Mouse (Mus musculus) adrenal gland, postnatal 4 days (tissue): ENCODE results near the gene Adam11. TPM values are rescaled to one million over a fixed set of nuclear protein-coding genes. Genes with fewer than 3 reads are reported as not detected.
"Not testable (repeated sequence)": the region's sequence is repeated elsewhere in the genome, so short reads cannot be mapped to it uniquely, and the experiment has no call there.

Source experiments
- DNase-seq, 2 experiments: peaks; one replicate each; pipeline ENCODE4 v3.0.0; 2021 to 2022; ENCODE audit warnings: low spot score in 2 of 2, mixed read lengths in 2 of 2
- long read RNA-seq, 2 experiments: library from polyadenylated mRNA; stranded (forward); transcript quantifications; one replicate each; pipeline ENCODE4 v2.0.0; 2021
- total RNA-seq, 2 experiments: library from RNA; stranded (reverse); gene quantifications; 2 replicates each; pipeline ENCODE4 v1.2.3; 2021

Adam11 gene
- 10 to 100 TPM; 17.4 to 17.6 TPM for total RNA-seq
- long read RNA-seq, experiment 1, partial matches to known transcripts = 0 of 7 reads
- long read RNA-seq, experiment 1, other reads (novel, unspliced or antisense) = 7 of 7 reads
- long read RNA-seq, experiment 2, full-length matches to known transcripts = 1 of 19 reads
- long read RNA-seq, experiment 2, partial matches to known transcripts = 1 of 19 reads
- long read RNA-seq, experiment 2, other reads (novel, unspliced or antisense) = 17 of 19 reads

DNA sequence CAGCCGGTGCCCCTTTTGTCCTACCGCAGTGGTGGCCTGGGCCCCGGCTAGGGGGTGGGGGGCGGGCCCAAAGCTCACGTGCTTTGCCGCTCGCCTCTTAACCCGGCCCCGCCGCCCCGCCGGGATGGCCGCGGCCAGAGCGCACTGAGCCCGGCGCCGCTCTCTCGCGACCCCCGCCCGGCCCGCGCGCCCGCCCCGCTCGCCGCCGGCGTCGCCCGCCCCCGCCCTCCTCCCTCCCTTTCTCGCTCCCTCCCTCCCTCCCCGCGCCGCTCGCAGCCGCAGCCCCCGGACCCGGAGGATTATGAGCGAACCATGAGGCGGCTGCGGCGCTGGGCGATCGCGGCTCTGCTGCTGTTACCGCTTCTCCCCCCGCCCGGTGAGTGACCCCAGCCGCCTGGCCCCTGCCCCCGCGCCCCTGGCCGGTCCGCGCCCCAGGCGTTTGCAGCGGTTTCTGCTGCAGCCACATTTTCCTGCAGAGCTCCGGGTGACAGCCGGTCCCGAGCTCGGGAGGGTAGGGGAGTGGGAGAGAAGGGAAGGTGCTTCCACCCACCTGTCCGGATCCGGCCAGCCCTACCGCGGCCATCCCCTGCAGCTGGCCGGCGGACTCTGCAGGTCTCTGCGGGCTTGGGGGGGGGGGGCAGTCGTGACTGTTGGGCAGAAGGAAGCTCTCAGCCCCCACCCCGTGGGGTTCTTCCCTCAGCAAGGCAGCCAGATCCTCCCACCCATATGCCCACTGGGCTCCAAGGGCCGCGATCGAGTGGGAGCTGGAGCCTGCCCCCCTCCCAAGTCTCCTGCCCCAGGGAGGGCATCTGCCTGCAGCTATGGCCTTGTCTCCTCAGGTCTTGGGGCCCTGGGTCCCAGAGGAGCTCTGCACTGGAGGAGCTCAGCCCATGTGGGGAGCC lies at the start of gene Adam11:
Adam11 (plus strand) TSS at position 131 of the 902 bp plus-strand sequence.
- no peak for DNase-seq

DNA sequence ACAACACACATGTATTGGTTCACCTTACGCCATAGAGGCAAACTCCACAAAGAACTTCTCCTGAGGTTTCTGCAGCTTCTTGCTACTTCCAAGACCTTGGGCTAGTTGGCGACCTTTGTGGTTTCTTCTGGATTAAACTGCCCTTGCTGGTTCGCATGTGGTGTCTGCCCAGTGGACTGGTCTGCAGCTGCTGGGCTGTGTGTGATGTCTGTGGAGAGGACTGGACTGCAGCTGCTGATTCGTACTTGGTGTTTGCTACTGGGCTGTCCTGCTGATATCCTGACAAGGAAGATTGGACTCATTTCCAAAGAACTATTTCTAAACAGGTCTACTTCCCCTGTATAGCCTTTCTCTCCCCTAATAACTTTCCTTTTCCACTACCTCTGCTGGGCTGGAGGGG lies 48.8 kb upstream of the Adam11 start:
- DNase-seq = no peak

DNA sequence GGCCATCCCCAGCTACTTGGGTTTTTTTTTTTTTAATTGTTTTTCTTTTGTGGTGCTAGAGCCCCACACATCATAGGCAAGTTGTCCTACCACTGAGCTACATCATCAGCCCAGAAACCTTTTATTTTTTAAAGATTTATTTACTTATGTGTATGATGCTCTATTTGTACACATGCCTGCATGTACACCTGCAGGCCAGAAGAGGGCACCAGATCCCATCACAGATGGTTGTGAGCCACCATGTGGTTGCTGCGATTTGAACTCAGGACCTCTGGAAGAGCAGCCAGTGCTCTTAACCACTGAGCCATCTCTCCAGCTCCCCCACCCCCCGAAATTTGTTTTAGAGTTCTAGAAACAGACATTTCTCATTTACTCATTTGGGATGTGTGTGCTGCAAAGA lies 46.7 kb upstream of the Adam11 start:
- DNase-seq = not testable (repeated sequence)

DNA sequence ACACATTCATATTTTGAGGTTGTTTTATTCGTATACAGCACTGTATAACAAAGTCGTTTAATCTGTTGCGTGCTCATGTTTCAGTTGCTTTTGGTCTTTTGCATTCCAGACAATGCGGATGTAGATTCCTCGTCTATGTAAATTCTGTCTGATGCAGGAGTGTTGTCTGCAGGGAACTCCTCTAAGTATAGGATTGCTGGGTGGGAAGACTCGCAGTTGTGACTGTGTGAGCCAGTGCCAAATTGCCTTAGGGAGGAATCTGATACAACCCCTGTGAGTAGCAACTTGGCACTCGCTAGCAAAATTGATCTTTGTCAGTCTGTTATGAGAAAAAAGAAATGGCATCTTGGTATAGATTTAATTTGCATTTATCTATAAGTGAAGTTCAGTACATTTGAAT lies 45.1 kb upstream of the Adam11 start:
- no peak for DNase-seq

DNA sequence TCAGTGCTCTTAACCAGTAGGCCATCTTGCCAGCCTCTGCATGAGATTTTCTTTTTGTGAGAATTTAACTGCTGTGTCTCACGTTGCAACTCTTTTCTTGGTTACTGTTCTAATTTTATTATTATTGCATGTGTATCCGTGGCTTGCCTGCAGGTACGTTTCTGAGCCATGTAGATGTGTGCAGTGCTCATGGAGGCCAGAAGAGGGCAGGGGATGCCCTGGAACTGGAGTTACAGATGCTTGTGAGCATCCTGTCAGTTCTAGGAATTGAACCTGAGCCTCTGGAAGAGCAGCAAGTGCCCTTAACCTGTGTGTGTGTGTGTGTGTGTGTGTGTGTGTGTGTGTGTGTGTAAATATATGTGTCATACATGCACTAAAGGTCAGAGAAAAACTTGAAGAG lies 35.7 kb upstream of the Adam11 start:
- no peak for DNase-seq

DNA sequence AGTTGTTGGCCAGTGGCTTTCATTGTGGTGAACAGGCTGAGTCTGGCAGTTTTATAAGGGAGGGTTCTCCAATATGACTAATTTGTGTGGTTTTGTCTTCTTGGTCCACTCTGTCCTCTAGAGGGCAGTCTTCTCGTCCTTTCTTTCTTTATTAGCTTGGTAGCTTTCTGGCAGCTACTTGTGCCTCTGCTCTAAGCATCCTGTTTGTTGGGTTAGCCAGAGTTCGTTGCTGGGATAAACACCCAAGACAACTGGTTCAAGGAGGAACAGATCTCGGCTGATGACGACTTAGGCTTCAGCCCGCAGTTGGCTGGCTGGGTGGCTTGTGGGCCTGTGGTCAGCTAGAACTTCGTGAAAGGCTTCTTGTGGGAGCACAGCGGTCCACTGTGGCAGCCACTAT lies 32.6 kb upstream of the Adam11 start:
- no peak for DNase-seq

DNA sequence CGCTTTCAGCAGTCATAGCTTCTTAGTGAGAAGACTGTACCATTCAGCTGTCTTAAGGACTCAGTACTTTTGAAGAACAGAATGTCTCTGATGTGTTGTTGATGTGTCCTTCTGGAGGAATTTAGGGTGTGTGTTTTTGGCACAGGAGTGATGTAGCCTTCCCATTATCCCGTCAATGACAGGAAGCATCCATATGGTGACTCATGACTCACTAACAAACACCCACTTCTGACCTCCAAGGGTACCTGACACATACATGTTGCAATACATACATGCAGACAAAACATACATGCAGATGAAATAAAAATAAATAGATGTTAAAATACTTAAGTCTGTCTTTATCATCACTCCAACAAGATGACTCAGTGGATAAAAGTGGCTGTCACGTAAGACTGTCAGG lies 31.4 kb upstream of the Adam11 start:
- no peak for DNase-seq

DNA sequence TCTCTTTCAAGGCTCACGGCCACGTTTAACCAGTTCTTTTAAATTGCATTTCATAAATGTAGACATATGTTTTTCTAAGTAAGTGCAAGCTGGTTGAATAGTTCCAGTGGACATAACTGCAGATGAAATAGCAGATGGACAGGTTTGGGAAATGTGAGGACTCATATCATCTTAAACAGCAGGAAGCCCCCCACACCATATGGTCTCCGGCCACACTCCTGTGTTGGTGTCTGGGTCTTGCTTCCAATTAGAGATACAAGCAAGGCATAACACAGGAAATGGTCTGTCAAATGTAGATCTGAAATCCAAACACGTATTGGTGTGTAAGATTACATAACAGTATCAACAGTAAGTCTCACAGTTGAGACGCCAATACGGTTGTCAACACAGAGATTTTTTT lies 29.9 kb upstream of the Adam11 start:
- no peak for DNase-seq

DNA sequence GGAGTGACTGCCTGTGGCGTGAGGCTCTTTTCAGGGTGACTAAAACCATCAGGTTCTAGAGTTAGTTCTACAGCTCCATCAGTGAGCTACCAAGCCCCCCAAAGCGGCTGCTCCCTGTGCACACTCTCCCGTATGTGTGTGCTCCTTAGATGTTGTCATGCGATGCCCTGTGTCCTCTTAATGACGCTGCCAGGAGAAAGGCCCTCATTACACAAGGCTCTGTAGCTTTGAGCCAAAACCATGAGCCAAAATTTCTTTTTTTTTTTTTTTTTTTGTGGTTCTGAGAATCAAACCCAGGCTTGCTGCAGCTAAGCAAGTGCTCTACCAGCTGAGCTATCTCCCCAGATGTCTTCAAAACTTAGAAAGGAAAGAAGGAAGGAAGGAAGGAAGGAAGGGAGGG lies 28.1 kb upstream of the Adam11 start:
- no peak for DNase-seq

DNA sequence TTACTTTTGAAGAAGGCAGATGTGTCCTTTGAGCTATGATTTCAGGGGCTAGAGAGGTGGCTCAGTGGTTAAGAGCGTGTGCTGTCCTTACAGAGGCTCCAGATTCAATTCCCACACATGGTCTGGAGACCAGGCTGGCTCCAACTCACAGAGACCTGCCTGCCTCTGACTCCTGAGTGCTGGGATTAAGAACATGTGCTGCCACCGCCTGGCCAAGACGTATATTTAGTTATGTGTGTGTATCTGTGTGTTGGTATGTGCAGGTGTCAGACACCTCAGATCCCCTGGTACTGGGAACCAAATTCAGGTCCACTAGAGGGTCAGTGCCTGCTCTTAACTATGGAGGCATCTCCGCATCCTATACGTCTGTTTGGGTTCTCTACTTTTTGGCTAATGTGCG lies 26.3 kb upstream of the Adam11 start:
- no peak for DNase-seq

DNA sequence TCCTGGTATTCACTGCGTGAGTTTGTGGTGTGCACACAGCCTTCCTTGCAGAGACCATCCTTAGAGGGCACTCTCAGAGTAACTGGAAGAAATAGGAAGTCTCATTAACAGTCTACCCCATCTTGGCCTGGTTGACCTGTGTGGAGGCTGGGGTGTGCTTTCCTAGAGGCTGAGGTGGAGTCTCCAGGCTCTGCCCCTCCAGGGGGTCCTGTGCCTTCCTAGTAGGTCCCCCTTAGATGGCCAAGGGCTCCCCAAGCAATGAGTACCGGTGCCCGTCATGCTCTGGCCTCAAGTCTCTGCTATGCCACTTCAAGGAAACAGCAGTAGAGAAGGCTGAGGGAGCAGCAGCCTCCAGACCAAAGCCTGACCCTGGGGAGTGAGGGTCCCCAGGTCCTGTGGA lies 23.2 kb upstream of the Adam11 start:
- DNase-seq = no peak

DNA sequence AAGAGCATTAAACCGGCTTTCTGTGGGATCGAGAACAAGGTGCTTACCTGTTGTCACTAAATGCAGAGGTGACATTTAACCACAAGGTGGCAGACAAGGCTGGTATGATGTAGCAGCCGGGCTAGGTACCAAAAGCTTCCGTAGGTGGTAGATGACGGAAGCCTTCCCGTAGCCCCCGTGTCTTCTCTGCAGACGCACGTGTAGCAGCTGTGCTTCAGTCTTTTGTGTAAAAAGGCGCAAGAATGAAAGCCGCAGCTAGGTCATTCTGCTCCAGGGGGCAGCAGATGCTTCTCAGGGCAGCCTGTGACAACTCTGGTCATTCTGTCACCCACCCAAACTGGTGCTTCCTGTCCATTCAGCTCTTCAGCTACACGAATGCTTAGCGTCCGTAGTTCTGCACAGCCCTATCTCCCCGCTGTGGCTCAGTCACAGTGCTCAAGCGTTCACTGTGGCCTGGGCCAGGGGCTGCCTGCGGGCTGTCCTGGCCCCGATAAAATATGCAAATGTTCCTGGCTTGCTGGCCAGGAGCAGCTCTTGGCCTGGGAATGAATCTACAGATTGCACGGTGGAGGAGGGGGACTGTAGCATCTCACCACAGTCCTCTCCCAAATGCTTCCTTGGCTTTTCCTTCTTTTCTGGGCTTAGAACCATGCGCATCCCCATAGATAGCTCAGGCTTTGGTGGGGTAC lies 21.8 kb upstream of the Adam11 start:
- no peak for DNase-seq

DNA sequence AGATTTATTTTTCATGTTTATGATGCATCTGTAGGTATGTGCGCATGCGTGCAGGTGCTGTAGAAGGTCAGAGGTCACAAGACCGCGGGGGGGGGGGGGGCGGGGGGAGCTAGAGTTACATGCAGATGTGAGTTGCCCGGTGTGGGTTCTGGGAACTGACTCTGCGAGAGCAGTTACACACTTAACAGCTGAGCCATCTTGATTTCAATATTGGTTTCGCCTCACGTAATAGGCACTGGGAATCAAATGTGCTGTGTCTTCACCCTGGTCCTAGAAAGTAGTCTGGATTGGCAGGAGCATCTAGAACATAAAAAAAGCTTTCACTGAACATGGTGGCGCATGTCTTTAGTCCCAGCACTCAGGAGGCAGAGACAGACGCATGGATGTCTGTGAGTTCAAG lies 20.6 kb upstream of the Adam11 start:
- DNase-seq = no peak

DNA sequence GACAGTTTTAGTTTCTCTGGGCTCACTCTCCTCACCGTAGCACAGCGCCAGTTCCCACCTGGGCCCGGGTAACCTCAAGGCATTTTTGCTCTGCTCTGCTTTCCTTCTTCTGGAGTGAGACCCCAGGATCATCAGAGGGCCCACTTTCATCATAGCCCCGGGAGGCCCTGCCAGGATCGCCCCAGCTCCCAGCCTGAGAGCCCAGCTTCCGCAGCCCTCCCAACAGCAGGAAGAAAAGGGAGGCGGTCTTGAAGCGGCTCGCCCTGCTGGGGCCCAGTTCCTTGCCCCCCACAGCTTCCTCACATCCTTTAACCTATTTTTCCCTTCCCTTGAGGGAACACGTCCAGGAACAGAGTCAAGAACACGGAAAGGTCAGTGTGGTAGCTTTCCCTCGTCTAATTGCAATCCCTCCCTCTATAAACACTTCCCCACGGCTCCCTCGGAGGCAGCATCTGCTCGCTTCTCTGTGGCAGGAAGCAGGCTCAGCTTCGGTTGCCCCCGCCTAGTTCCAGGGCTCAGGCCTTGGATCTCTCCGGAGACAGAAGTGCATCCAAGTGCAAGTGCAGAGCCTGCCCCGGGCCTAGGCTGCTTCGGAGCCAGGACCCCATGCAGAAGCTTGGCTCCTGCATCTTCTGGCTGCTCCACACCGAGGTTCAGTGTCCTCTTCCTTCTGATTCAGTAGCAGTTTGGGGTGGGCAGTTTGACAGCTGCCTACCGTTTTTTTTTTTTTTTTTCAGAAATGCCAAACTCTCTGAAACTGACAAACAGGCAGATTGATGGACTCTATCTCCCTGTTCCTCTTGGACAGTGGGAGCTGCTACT lies 19.9 kb upstream of the Adam11 start:
- no peak for DNase-seq

DNA sequence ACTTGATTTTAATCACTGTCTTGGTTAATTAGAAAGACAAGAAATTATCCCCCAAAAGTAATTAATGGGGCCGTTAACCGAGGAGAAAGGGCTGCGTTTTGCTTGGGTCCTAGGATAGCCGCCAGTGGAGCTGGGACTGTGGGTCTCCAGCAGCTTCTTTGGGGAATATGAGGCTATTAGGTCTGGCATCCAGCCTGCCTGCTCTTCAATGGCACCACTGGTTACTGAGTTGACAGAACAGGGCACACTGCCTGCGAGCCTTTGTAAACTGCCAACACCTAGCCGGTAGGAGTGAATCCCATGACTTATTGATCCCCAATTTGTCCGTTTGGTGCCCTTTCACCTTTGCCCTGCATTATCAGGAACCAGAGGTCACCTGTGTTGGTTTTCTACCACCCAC lies 19.2 kb upstream of the Adam11 start:
- DNase-seq = no peak

DNA sequence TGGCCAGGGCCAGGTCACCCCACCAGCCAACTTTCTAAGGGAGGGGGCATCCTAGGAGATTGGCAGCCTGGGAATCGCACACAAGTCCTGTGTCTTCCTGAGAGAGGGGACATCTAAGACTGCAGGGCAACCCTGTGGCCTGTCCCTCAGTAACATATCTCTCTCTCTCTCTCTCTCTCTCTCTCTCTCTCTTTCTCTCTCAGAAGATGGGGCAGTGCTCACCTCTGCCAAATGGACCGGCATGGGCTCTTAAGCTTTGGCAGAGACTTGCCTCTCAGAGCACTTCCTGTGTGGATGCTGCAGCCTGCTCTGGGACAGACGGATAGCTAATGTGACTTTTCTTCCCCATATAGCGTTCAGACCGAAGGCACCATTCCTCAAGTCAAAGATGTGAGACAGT lies 18.4 kb upstream of the Adam11 start:
- DNase-seq = no peak

DNA sequence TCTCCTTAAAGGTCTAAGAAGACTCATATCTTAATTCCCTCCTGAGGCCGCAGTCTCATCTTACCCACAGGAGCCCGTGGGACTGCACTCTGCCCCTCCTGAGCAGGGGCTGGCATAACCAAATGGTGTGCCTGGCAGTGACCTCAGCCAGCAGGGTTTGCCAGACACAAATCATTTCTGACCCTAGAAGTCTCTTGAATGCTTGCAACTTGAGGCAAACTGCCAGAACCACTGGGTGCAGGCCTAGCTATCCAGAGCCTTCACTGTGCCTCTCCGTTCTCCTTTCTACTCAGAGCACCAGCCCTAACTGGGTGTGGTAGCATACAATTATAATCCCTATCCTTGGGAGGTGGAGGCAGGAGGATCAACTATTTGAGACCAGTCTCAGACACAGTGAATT lies 16.5 kb upstream of the Adam11 start:
- no peak for DNase-seq

DNA sequence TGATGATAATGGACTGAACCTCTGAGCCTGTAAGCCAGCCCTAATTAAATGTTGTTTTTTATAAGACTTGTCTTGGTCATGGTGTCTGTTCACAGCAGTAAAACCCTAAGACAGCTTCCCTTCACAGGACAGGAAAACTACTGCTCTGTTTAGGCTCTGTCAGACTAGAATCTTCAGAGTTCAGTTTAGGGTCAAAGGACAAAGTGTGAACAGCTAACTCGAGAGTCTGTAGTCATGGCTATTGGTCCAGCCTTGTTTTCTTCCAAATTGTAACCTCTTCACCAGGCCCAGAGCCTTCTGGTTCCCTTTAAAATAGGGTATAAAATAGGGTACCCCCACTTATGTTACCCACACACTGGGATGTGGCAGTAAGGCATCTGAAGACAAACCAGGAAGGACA lies 13.4 kb upstream of the Adam11 start:
- no peak for DNase-seq

DNA sequence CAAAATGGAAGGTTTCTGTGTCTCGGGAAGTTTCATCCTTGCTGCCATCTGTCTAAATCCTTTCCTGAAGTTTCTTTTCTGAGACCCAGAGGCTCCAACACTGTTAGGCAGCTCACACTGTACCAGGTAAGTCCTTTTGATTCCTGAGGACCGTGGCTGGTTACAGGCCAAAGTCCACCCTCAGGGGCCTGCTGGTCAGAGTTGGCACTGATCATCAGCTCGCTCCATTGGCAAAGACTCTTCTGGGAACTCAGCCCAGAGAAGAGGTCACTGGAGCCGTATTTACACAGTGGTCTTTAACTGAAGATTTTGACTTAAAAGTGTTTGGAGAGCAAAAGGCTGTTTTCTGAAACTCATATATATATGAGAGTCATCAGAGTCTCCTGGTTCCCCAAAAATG lies 12.9 kb upstream of the Adam11 start:
- no peak for DNase-seq

DNA sequence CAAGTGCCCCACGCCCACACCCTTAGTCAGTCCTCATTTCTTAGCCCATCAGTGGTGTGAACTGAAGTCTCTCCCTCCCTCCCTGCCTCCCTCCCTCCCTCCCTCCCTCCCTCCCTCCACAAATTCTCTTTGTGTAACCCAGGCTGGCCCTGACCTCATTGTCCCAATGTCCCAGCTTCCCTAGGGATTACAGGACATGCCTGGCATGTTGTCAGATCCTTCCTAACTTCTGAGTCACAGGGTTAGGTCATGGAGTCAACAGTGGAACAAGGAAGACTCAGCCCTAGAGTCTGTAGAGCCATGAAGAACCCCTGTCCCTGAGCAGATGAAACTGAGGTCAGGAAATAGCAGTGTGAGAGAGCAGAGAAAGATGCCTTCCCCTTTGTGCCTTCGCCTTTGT lies 11.5 kb upstream of the Adam11 start:
- no peak for DNase-seq

DNA sequence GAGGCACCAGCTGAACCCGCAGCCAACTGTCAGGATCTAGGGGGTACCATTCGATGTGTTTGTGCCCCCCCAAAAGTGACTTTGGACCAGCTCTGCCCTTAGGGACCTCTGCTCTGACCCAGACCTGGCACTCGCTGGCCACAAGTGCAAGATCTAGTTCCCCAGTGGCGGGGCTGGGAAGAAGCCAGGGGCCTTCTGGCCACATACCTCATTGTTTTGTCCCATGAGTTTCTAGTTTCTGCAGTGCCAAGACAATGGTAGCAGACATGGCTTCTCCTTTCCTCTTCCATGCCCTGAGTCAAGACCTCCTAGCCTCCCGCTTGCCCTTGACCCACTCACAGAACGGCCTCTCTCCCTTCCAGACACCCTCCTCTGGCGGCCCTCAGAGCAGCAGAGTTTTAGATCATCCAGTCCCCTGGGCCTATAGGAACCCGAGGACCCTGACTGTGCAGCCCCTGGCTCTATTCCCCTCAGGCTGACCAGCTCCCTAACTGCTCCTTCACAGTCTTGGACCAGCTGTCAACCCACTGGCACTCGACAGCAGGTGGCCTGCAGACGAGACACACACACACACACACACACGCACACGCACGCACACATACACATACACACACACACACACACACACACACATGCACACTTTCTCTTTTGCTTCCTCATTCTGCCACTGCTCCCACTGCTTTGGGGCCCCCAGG lies 8.2 kb upstream of the Adam11 start:
- no peak for DNase-seq
